Mouse (Mus musculus) brain, embryonic 14.5 days (tissue): ENCODE data around the gene Slc1a7.

Experiments used
- CTCF ChIP-seq: fragments of 200-500 bp; IDR thresholded peaks from 2 replicates; pipeline ENCODE4 v1.5.1; 2012; ENCODE audit warnings: inconsistent platforms, mild to moderate bottlenecking, moderate library complexity, borderline replicate concordance; ENCODE audit not compliant: insufficient read depth, insufficient read length; ENCODE audit errors: extremely low read depth
- POLR2A ChIP-seq: fragments of 200-500 bp; IDR thresholded peaks from 2 replicates; pipeline ENCODE4 v1.6.1; 2012; ENCODE audit warnings: mild to moderate bottlenecking, inconsistent platforms, borderline replicate concordance; ENCODE audit not compliant: poor library complexity, insufficient read depth, insufficient read length, severe bottlenecking; ENCODE audit errors: extremely low read depth

- TF ChIP-seq CTCF: no peak
- TF ChIP-seq POLR2A: no peak
Observed at GRCm38 (mm10) chr4:108007532-108008103, 39.5 kb downstream of the Slc1a7 start.
